Mouse (Mus musculus) heart, embryonic 11.5 days (tissue): ENCODE results near the gene Il31. TPM values are rescaled to one million over a fixed set of nuclear protein-coding genes. Genes with fewer than 3 reads are reported as not detected.

ENCODE experiments used
- ATAC-seq: fragments of 200-750 bp; cut with Nextera tagmentation; replicated peaks from 2 replicates; pipeline ENCODE4 v1.8.0; 2017; ENCODE audit warnings: moderate library complexity; ENCODE audit not compliant: insufficient number of reproducible peaks, low FRiP score, low TSS enrichment
- H3K27ac ChIP-seq: fragments of 300-500 bp; sonication (generic); 2 replicates; pipeline ENCODE4 v1.5.1; 2014; ENCODE audit warnings: mild to moderate bottlenecking, low read depth, low read length
- H3K27me3 ChIP-seq: fragments of 300-500 bp; sonication (generic); 2 replicates; pipeline ENCODE4 v1.6.1; 2014; ENCODE audit warnings: mild to moderate bottlenecking, low read length, mixed read lengths; ENCODE audit not compliant: control insufficient read depth, insufficient read depth
- H3K36me3 ChIP-seq: fragments of 300-500 bp; sonication (generic); 2 replicates; pipeline ENCODE4 v1.6.1; 2014; ENCODE audit warnings: mild to moderate bottlenecking, low read length, moderate library complexity, mixed read lengths; ENCODE audit not compliant: control insufficient read depth, insufficient read depth
- H3K4me1 ChIP-seq: fragments of 300-500 bp; sonication (generic); 2 replicates; pipeline ENCODE4 v1.6.1; 2014; ENCODE audit warnings: low read length; ENCODE audit not compliant: control insufficient read depth, insufficient read depth
- H3K4me2 ChIP-seq: fragments of 300-500 bp; sonication (generic); 2 replicates; pipeline ENCODE4 v1.6.1; 2014; ENCODE audit warnings: mild to moderate bottlenecking, moderate library complexity
- H3K4me3 ChIP-seq: fragments of 300-500 bp; sonication (generic); 2 replicates; pipeline ENCODE4 v1.5.1; 2014; ENCODE audit warnings: low read depth, low read length
- H3K9ac ChIP-seq: fragments of 300-500 bp; sonication (generic); 2 replicates; pipeline ENCODE4 v1.6.1; 2014; ENCODE audit warnings: mild to moderate bottlenecking, low read depth, low read length, moderate library complexity
- H3K9me3 ChIP-seq: fragments of 300-500 bp; sonication (generic); replicated peaks from 2 replicates; pipeline ENCODE4 v1.6.1; 2016; ENCODE audit warnings: low read length; ENCODE audit not compliant: control insufficient read depth
- WGBS: fragments of 180-500 bp; shearing (Covaris S2); extraction: QIAGEN DNeasy Blood & Tissue Kit; methylation state at CpG from one replicate; pipeline ENCODE4 v1.1.7; 2014; ENCODE audit not compliant: insufficient replicate concordance; 5-methylcytosine and 5-hydroxymethylcytosine counted together
- polyA plus RNA-seq: library from polyadenylated mRNA; unstranded; fragments of >200 nt; fragmentation: Nextera tagmentation; extraction: Ambion mirVana; gene quantifications from 2 replicates; pipeline ENCODE4 v1.2.1, GENCODE M21; 2014

Gene Il31
- polyA plus RNA-seq, 1 experiment from 2014 or later: not detected

GRCm38 (mm10) chr5:123461420-123461819, 27.9 kb downstream of the Il31 start:
- no peak for ATAC-seq
- 31% methylated on average over 5 of the region's 5 CpGs for WGBS

DNA sequence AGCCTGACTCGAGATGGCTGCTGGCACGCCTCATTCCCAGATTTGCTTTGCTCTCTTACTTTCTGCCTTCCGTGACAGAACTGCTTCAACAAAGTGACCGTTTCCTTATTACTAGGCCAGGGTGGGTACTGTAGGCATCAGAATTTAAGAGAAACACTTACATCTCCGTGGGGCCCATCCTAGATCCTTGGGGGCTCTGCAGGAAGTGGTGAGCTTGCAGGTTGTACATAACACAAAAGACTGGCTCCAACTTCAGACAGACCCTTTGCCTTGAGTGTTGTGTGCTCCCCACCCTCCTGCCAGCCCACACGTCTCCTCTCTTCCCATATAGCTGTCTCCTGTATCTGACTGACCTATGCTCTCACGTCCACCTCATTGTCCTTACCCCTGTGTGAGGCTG, 37.4 kb downstream of the Il31 start:
- Histone ChIP-seq H3K4me1 (no peaks in the 10 kb centered on the region), H3K9ac (no peak overlapping the region), H3K9me3 (no peaks in the 10 kb centered on the region), H3K4me3 (no peak overlapping the region), H3K27me3 (no peaks in the 10 kb centered on the region), H3K36me3 (peaks cover 28% of the 10 kb centered on the region), H3K4me2 (no peak overlapping the region), H3K27ac (no peak overlapping the region)
- WGBS: 83% methylated on average over 7 of the region's 7 CpGs
- ATAC-seq: no peak

More at GRCm38 (mm10) chr5:123461420-123461819, 27.9 kb downstream of the Il31 start:
- H3K36me3 ChIP-seq: no peaks in the 10 kb centered on the region; the same call in 1 of the 2 replicates
- H3K4me2 ChIP-seq: no peak overlapping the region
- H3K4me1 ChIP-seq: no peaks in the 10 kb centered on the region
- no peak overlapping the region for H3K4me3 ChIP-seq
- no peak overlapping the region for H3K9ac ChIP-seq
- no peak overlapping the region for H3K27ac ChIP-seq
- H3K9me3 ChIP-seq: no peaks in the 10 kb centered on the region
- H3K27me3 ChIP-seq: no peaks in the 10 kb centered on the region

DNA sequence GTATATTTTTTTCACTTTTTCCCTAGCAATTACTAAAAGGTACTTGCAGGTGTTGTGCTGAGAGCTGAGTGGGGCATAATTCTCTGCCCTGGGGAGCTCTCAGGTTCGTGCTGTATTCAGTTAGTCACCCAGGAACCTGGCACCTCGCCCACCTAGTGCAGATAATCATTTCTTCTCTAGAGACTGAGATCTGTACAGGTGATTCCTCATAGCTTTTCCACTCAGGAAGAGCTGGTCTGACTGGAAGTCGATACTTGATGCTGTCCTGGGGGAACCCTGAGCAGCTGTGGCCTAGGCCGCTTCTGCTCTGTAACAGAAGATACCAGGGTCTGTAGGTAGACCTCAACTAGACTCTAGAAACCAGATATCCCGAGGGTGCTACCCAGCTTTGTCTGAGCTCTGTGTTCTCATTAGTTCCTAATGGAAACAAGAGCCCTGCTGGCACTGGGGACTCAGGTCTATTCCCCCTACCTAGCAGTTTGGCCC, 44.4 kb downstream of the Il31 start:
- ATAC-seq: no peak
- H3K4me1 ChIP-seq: no peaks in the 10 kb centered on the region
- no peak overlapping the region for H3K4me2 ChIP-seq

GRCm38 (mm10) chr5:123444069-123444468, 45.2 kb downstream of the Il31 start:
- Histone ChIP-seq H3K4me3 (no peak overlapping the region), H3K9me3 (no peaks in the 10 kb centered on the region), H3K4me1 (no peaks in the 10 kb centered on the region), H3K36me3 (peaks cover 16% of the 10 kb centered on the region; the same call in 1 of the 2 replicates), H3K4me2 (no peak overlapping the region), H3K9ac (no peak overlapping the region), H3K27me3 (no peaks in the 10 kb centered on the region), H3K27ac (no peak overlapping the region)
- no peak for ATAC-seq
- WGBS: 47% methylated on average over 4 of the region's 4 CpGs

More for the DNA sequence above, 44.4 kb downstream of the Il31 start:
- Histone ChIP-seq H3K9me3 (no peaks in the 10 kb centered on the region), H3K9ac (no peak overlapping the region), H3K36me3 (peaks cover 18% of the 10 kb centered on the region), H3K4me3 (no peak overlapping the region), H3K27ac (no peak overlapping the region), H3K27me3 (no peaks in the 10 kb centered on the region)
- whole genome bisulfite sequencing: 80% methylated on average over 5 of the region's 5 CpGs

DNA sequence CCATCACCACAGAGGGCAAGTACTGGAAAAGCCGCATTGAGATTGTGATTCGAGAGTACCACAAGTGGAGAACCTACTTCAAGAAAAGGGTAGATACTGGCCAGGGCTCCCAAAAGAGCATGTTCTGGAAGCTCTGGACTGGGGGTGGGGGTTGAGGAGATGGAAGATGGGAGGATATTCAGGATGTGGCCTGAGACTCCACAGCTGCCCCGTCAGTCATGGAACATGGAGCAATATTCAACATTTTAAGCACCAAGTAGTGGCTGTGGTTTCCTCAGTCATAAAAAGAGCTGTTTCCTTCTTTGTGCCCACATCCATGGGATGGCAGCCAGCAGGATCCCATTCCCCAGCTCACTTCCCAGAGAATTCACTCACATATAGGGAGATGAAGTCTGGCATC, 47.0 kb downstream of the Il31 start:
- Histone ChIP-seq H3K4me1 (no peaks in the 10 kb centered on the region), H3K36me3 (peaks cover 10% of the 10 kb centered on the region; the same call in 1 of the 2 replicates), H3K27ac (no peak overlapping the region), H3K27me3 (no peaks in the 10 kb centered on the region), H3K9ac (no peak overlapping the region), H3K4me2 (no peak overlapping the region), H3K4me3 (no peak overlapping the region), H3K9me3 (no peaks in the 10 kb centered on the region)
- no peak for ATAC-seq
- WGBS: 93% methylated on average over 3 of the region's 3 CpGs

GRCm38 (mm10) chr5:123440664-123441063, 48.6 kb downstream of the Il31 start:
- no peaks in the 10 kb centered on the region for H3K27me3 ChIP-seq
- no peak overlapping the region for H3K9ac ChIP-seq
- peaks cover 2% of the 10 kb centered on the region; the same call in 1 of the 2 replicates for H3K4me1 ChIP-seq
- H3K9me3 ChIP-seq: no peaks in the 10 kb centered on the region
- H3K27ac ChIP-seq: no peak overlapping the region
- 72% methylated on average over 4 of the region's 4 CpGs for WGBS
- H3K4me3 ChIP-seq: no peak overlapping the region
- peaks cover 3% of the 10 kb centered on the region; the same call in 1 of the 2 replicates for H3K36me3 ChIP-seq
- no peak for ATAC-seq
- H3K4me2 ChIP-seq: no peak overlapping the region

GRCm38 (mm10) chr5:123439941-123440340, 49.3 kb downstream of the Il31 start:
- no peak overlapping the region for H3K4me3 ChIP-seq
- H3K36me3 ChIP-seq: peaks cover 2% of the 10 kb centered on the region; the same call in 1 of the 2 replicates
- 72% methylated on average over 4 of the region's 4 CpGs for WGBS
- no peak overlapping the region for H3K9ac ChIP-seq
- no peaks in the 10 kb centered on the region for H3K27me3 ChIP-seq
- peaks cover 3% of the 10 kb centered on the region; the same call in 1 of the 2 replicates for H3K4me1 ChIP-seq
- no peak overlapping the region for H3K27ac ChIP-seq
- no peaks in the 10 kb centered on the region for H3K9me3 ChIP-seq
- H3K4me2 ChIP-seq: no peak overlapping the region
- ATAC-seq: no peak

DNA sequence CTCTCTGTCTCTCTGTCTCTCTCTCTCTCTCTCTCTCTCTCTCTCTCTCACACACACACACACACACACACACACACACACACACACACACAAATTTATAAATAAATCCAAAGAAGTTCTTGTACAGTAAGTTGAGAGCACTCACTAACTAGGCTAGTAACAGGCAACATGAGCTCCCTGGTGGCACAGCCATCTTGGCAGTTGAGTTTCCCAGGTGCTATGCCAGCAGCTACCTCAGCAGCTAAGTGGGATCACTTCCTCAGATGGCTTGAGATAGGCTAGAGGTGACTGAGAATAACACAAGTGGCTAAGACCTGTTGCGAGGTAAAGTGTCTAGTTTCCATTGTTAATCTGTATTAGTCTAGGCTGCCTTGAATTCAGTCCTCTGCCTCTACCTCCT, 50.0 kb downstream of the Il31 start:
- Histone ChIP-seq H3K9ac (no peak overlapping the region), H3K4me1 (peaks cover 3% of the 10 kb centered on the region; the same call in 1 of the 2 replicates), H3K27me3 (no peaks in the 10 kb centered on the region), H3K36me3 (peaks cover 2% of the 10 kb centered on the region; the same call in 1 of the 2 replicates), H3K27ac (no peak overlapping the region), H3K4me2 (no peak overlapping the region), H3K4me3 (no peak overlapping the region), H3K9me3 (no peaks in the 10 kb centered on the region)
- WGBS: 80% methylated on average over 1 of the region's 1 CpGs
- ATAC-seq: no peak

- Histone ChIP-seq H3K27me3 (no peaks in the 10 kb centered on the region), H3K27ac (no peak overlapping the region), H3K9ac (no peak overlapping the region), H3K4me3 (no peak overlapping the region), H3K4me1 (peaks cover 3% of the 10 kb centered on the region; the same call in 1 of the 2 replicates), H3K36me3 (peaks cover 2% of the 10 kb centered on the region; the same call in 1 of the 2 replicates), H3K4me2 (no peak overlapping the region), H3K9me3 (no peaks in the 10 kb centered on the region)
- ATAC-seq: no peak
- 69% methylated on average over 3 of the region's 3 CpGs for WGBS
These were observed 50.9 kb downstream of the Il31 start for GRCm38 (mm10) chr5:123438381-123438780.
